9 mouse cellular contexts compared by ENCODE assay signal in the genomic region with DNA sequence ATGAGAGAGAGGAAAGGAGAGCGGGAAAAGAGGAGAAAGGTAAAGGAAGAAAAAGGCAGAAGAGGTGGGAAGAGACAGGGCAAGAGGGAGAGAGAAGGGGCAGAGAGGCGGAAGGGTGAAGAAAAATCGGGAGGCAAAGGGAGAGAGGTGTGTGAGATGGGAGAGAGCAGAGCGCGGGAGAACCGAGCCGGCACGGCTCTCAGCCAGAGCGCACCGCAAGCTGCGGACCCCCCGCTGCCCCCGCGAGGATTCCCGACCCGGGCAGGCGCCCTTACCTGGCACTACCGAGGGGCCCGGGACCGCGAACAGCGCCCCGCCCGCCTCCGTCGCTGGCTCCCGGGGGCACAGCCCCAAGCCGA. TPM values are rescaled to one million over a fixed set of nuclear protein-coding genes. Genes with fewer than 3 reads are reported as not detected.
A peak's percentile ranks its signal among the peaks of the same experiment; 100 is the strongest.
DNase-seq lines count a peak whose midpoint lies in the region; ATAC-seq and TF ChIP-seq lines count a peak whose summit lies in the region.
"Had no signal": no experiment of that assay in that cellular context is flagged by ENCODE, and none has a peak within 500 bp of the region (broad histone marks: within the 10 kb centered on the region; RNA-seq: fewer than 3 reads in every experiment).

TSS of gene Gm17606 (plus strand) at position 7 of the 359 bp plus-strand sequence.

- peak within 1 kb of the TSS; percentile 30 to 60 for H3K27ac ChIP-seq in heart, embryonic 14.5 days (replicated peaks in 1 of 2; ENCODE audit: control insufficient read depth in 1 of 2, insufficient read depth in 1 of 2, low read depth in 2 of 2, low read length in 2 of 2)
- H3K27ac ChIP-seq in MEL (ENCODE audit: control insufficient read depth, low read depth, low read length): peak within 1 kb of the TSS; percentile 63
- H3K27ac ChIP-seq in hindbrain, embryonic 10.5 days: peak within 1 kb of the TSS; percentile 96
- H3K27ac ChIP-seq in midbrain, embryonic 10.5 days (replicated peaks): peak within 1 kb of the TSS; percentile 96

- H3K4me1 ChIP-seq in heart, embryonic 14.5 days (ENCODE audit: control insufficient read depth in 2 of 2, insufficient read depth in 2 of 2, low read length in 2 of 2): peaks cover 4% of the 10 kb centered on the region in 2 experiments; a peak in 2 of 4 replicates
- H3K4me1 ChIP-seq in MEL (ENCODE audit: control insufficient read depth in 1 of 2, insufficient read depth in 2 of 2, low read length in 2 of 2): peaks cover 4% of the 10 kb centered on the region in 2 experiments; a peak in 2 of 4 replicates
- peaks cover 31% of the 10 kb centered on the region for H3K4me1 ChIP-seq in hindbrain, embryonic 10.5 days (replicated peaks)
- H3K4me1 ChIP-seq in midbrain, embryonic 10.5 days: peaks cover 39% of the 10 kb centered on the region

- TF ChIP-seq EP300 in MEL (IDR thresholded peaks at IDR 0.05; ENCODE audit: low read depth in 1 of 2, low read length in 2 of 2): no peak

- H3K4me3 ChIP-seq in heart, embryonic 14.5 days (ENCODE audit: control insufficient read depth in 1 of 2, insufficient read depth in 1 of 2, low read depth in 1 of 2, low read length in 2 of 2): peak within 1 kb of the TSS; percentile 65 to 73
- H3K4me3 ChIP-seq in MEL (ENCODE audit: control insufficient read depth in 1 of 2, insufficient read depth in 1 of 2, low read depth in 2 of 2, low read length in 2 of 2): peak within 1 kb of the TSS; percentile 66 to 92
- peak within 1 kb of the TSS; percentile 87 for H3K4me3 ChIP-seq in hindbrain, embryonic 10.5 days
- peak within 1 kb of the TSS; percentile 87 for H3K4me3 ChIP-seq in midbrain, embryonic 10.5 days

- no peaks in the 10 kb centered on the region for H3K9me3 ChIP-seq in heart, embryonic 14.5 days (ENCODE audit: control insufficient read depth, low read length)
- no peaks in the 10 kb centered on the region for H3K9me3 ChIP-seq in MEL (replicated peaks; ENCODE audit: insufficient read depth, low read length)
- H3K9me3 ChIP-seq in hindbrain, embryonic 10.5 days: no peaks in the 10 kb centered on the region
- no peaks in the 10 kb centered on the region for H3K9me3 ChIP-seq in midbrain, embryonic 10.5 days (replicated peaks)

- peak within 1 kb of the TSS; percentile 98 for H3K4me2 ChIP-seq in heart, embryonic 14.5 days (ENCODE audit: low read length)

- H3K79me2 ChIP-seq in MEL (ENCODE audit: control insufficient read depth, insufficient read depth, low read length, poor library complexity): no peaks in the 10 kb centered on the region; the same call in 1 of the 2 replicates

- no peak for TF ChIP-seq RAD21 in MEL (IDR thresholded peaks at IDR 0.05; ENCODE audit: low read depth, low read length)

- no peak; the same call in 1 of the 2 replicates for ATAC-seq in heart, embryonic 14.5 days (ENCODE audit: insufficient number of reproducible peaks, insufficient read depth, low FRiP score, low read depth)

- no peak for DNase-seq in heart, postnatal 36 days
- no peak for DNase-seq in MEL (ENCODE audit: low read depth, low spot score)
- no peak for DNase-seq in hindbrain, embryonic 10.5 days (ENCODE audit: low spot score)
- no peak for DNase-seq in midbrain, embryonic 10.5 days (ENCODE audit: low spot score)
- DNase-seq in right cerebral cortex, adult 2 months (ENCODE audit: low spot score in 2 of 2): no peak
- DNase-seq in layer of hippocampus, adult 18-20 months (ENCODE audit: low spot score in 2 of 2): no peak
- DNase-seq in spleen, postnatal 14 days (ENCODE audit: low spot score in 2 of 2): no peak

- WGBS in heart, embryonic 14.5 days: 0% methylated on average over 25 of the region's 28 CpGs
- under 1% methylated on average over 28 of the region's 28 CpGs for WGBS in hindbrain, embryonic 10.5 days
- WGBS in midbrain, embryonic 10.5 days: under 1% methylated on average over 28 of the region's 28 CpGs

- no peak for TF ChIP-seq CTCF in MEL (IDR thresholded peaks at IDR 0.05 in 2 of 3, conservative IDR thresholded peaks at IDR 0.05 in 1 of 3; ENCODE audit: control insufficient read depth in 1 of 3, insufficient read depth in 1 of 3, low read depth in 2 of 3, low read length in 3 of 3, poor library complexity in 1 of 3, severe bottlenecking in 1 of 3)

- H3K9ac ChIP-seq in heart, embryonic 14.5 days (ENCODE audit: low read length): peak within 1 kb of the TSS; percentile 85
- H3K9ac ChIP-seq in MEL (ENCODE audit: control insufficient read depth, low read depth, low read length, poor library complexity, severe bottlenecking): peak within 1 kb of the TSS; percentile 77

- H3K27me3 ChIP-seq in heart, embryonic 14.5 days (ENCODE audit: control insufficient read depth, insufficient read depth, low read length): no peaks in the 10 kb centered on the region
- no peaks in the 10 kb centered on the region for H3K27me3 ChIP-seq in MEL (ENCODE audit: control insufficient read depth in 1 of 2, insufficient read depth in 2 of 2, low read length in 2 of 2)
- no peaks in the 10 kb centered on the region for H3K27me3 ChIP-seq in hindbrain, embryonic 10.5 days (ENCODE audit: insufficient read depth, poor library complexity, severe bottlenecking)
- no peaks in the 10 kb centered on the region for H3K27me3 ChIP-seq in midbrain, embryonic 10.5 days (ENCODE audit: low read depth, poor library complexity, severe bottlenecking)

- intact Hi-C loops in heart, postnatal 36 days (cut with DNase I): loop anchor here (1.0 to 10.0 kb wide), 5 partner anchors 58 to 576 kb away; no protein-coding TSS in a partner anchor

- TF ChIP-seq POLR2A in MEL (IDR thresholded peaks at IDR 0.05; ENCODE audit: control insufficient read depth in 1 of 2, insufficient read depth in 1 of 2, low read depth in 1 of 2, low read length in 2 of 2, poor library complexity in 1 of 2): peak in 1 of 2 experiments; percentile 49; a peak in 1 of 4 replicates

- H3K36me3 ChIP-seq in heart, embryonic 14.5 days (ENCODE audit: control insufficient read depth, insufficient read depth, low read length): peaks cover 56% of the 10 kb centered on the region
- H3K36me3 ChIP-seq in MEL (ENCODE audit: control insufficient read depth in 1 of 2, insufficient read depth in 2 of 2, low read length in 2 of 2): no peaks in the 10 kb centered on the region; a peak in 2 of 4 replicates
- peaks cover 78% of the 10 kb centered on the region for H3K36me3 ChIP-seq in hindbrain, embryonic 10.5 days
- H3K36me3 ChIP-seq in midbrain, embryonic 10.5 days: peaks cover 75% of the 10 kb centered on the region

TF ChIP-seq in MEL, 35 proteins besides CTCF, POLR2A, EP300 and RAD21:
- TF ChIP-seq ZC3H11A (IDR thresholded peaks at IDR 0.05; ENCODE audit: low read depth, low read length) (no peak), NELFE (IDR thresholded peaks at IDR 0.05; ENCODE audit: low read depth, low read length) (peak; percentile 47; the same call in 1 of the 2 replicates), MYB (IDR thresholded peaks at IDR 0.05; ENCODE audit: low read depth, low read length) (no peak), ZKSCAN1 (IDR thresholded peaks at IDR 0.05; ENCODE audit: low read depth, low read length) (no peak), ZMIZ1 (IDR thresholded peaks at IDR 0.05; ENCODE audit: low read depth, low read length) (no peak), SMC3 (IDR thresholded peaks at IDR 0.05; ENCODE audit: low read depth, low read length) (no peak), POLR2AphosphoS2 (IDR thresholded peaks at IDR 0.05; ENCODE audit: low read length) (no peak), MAFK (IDR thresholded peaks at IDR 0.05; ENCODE audit: borderline replicate concordance, low read depth, low read length) (no peak), CHD1 (IDR thresholded peaks at IDR 0.05; ENCODE audit: low read depth, low read length) (no peak)

RNA-seq across cellular contexts. Expression of gene Gm17606, which starts in this region (rescaled TPM):
- not detected in 2 replicates for polyA plus RNA-seq in heart, embryonic 14.5 days (2014; fragmentation: Nextera tagmentation; extraction: Ambion mirVana)
- total RNA-seq in heart, postnatal 36 days (2021): not detected
- not detected in 2 replicates for total RNA-seq in MEL (2012; rRNA removed)
- under 1 TPM in 1 of 2 experiments, not detected in 1; 0.99 TPM for polyA plus RNA-seq in MEL (2012; ENCODE audit: insufficient read depth in 1 of 2, insufficient read length in 2 of 2, low read depth in 1 of 2, low replicate concordance in 2 of 2, missing spikeins in 1 of 2)
- polyA plus RNA-seq in hindbrain, embryonic 10.5 days (2016; fragmentation: Nextera tagmentation; extraction: Ambion mirVana): not detected in 2 replicates
- polyA plus RNA-seq in midbrain, embryonic 10.5 days (2016; fragmentation: Nextera tagmentation; extraction: Ambion mirVana): not detected in 2 replicates
- total RNA-seq in layer of hippocampus, adult 18-20 months (2021): not detected
- total RNA-seq: monocyte, adult 5-6 weeks had no signal

Comparison
In these comparisons a context has a peak if more than half of its experiments do, and no peak if none do; other contexts are left out.
1. H3K27ac ChIP-seq: peak in every context shown above with its lines; median percentile 96 in hindbrain, embryonic 10.5 days; 96 in midbrain, embryonic 10.5 days; 63 in MEL; 45 in heart, embryonic 14.5 days.